Mouse (Mus musculus) heart, adult 11 months (tissue): Measurements from ENCODE around the gene St6galnac3.

Experiments
- DNase-seq: peaks from one replicate; pipeline ENCODE4 v3.0.0; 2022

The St6galnac3 gene

DNA sequence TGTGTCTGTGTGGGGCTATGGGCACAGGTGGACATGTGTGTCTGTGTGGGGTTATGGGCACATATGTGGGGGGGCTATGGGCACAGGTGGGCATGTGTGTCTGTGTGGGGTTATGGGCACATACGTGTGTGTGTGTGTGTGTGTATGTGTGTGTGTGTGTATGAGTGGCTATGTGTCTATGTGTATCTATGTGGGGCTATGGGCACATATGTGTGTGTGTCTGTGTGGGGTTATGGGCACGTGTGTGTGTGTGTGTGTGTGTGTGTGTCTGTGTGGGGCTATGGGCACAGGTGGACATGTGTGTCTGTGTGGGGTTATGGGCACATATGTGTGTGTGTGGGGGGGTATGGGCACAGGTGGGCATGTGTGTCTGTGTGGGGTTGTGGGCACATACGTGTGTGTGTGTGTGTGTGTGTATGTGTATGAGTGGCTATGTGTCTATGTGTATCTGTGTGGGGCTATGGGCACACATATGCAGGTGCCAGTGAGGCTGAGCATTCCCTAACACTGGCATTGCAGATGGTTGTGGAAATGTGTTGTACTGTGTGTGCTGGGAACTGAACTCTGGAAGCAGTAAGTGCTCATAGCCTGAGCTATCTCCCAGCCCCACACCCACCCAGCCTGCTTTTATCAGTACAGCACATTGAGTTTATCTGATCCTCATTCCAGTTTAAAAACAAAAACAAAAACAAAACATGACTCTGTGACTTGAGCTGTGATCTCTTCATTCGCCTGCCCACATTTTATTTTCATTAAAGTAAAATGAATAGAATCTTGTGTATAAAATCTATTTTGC, 8.6 kb upstream of the St6galnac3 start:
- DNase-seq = peak; percentile 75

DNA sequence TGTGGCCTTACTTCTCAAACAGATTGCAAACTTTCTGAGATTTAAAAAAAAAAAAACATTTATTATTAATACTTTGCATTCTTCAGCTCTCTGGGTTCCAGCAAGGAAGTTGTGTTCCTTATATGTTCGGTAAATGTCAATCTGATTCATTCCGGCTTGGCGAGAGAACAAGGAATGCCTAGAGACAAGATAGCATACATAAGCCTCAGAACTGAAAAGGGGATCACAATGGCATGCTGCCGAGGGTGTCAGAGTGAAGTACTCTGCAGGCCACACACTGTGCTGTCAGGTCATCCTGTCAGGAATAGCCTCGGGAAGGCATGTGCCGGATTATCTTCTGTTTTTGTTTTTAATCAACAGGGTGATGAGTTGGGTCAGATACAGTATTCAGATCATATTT, 7.8 kb upstream of the St6galnac3 start:
- DNase-seq = no peak

DNA sequence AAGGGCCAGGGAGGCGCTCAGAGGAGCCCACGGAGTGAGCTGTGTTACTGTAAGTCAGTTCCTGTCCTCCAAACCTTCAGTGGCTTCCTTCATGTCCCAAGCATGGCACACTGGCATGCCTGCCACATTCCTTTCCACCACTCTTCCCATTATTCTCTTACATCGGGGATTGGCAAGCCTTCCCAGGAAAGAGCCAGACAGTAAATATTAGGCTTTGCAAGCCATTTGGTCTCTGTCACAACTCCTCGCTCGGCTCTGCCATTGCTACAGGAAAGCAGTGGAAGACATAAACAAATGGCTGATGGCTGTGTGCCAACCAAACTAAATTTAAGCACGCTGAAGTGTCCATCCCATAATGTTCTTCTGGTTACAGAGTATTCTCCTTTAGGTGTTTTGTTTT, 7.1 kb upstream of the St6galnac3 start:
- DNase-seq = peak; percentile 72

DNA sequence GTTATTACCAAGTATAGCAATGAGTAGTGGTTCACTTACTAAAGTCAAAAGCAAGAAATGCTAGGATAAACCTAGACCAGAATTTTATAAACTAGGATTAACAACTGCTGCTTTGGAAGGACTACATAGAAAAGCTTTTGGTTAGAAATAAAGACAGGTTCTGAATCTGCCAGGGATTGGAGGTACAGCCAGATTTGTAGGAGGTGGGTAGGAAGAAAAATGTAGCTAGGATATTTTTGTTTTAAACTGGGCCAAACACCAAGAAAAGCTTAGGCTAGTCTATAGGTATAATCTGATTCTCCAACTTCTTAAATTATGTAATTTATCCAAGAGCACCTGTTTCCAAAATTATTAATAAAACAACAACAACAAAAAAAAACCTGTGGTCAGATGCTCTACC, 3.6 kb upstream of the St6galnac3 start:
- no peak for DNase-seq

DNA sequence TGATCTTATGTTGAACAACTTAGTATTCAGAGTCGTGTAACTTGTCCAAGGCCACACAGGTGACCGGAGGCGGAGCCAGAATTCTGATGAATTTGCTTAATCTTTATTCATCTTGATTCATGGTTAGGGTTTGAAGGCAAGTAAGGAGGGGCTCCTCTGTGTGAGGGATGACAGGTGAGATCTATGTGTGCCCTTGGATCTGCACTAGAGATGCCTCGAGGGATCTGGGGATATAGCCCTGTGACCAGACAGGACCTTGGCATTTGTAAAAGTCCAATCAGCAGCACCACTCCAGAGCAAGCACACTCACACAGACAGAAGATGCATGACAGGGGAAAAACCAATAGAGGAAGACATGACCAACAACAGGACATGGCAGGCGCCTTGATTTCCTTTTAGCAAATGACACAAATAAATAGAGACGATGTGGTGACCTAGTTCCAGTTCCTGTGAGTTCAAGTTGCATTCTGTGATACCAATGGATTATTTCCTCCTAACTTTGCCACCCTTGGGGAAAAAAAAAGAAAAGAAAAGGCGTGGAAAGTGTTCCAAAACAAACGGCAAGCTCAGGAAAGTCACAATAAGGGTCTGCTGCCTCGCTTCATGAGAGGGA, 1.4 kb downstream of the St6galnac3 start:
- DNase-seq = peak; percentile 53

DNA sequence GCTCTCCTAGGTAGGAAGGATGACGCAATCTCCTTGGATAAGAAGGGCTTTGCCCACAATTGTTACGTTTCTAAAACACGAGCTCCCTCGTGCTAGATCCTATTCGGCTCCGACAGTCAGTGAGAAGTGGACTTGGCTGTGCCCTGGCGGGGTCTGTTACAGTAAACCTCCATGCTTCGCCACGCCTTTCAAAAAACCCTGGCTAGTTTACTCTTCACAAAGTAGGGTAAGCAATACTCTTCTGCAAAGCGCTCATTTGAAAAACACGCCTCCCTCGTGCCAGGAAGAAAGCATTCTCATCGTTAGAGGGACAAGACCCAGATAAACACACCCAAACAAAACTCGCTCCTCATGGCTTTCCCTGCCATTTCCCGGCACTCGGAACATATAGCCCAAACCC, 3.4 kb downstream of the St6galnac3 start:
- peak; percentile 74 for DNase-seq

DNA sequence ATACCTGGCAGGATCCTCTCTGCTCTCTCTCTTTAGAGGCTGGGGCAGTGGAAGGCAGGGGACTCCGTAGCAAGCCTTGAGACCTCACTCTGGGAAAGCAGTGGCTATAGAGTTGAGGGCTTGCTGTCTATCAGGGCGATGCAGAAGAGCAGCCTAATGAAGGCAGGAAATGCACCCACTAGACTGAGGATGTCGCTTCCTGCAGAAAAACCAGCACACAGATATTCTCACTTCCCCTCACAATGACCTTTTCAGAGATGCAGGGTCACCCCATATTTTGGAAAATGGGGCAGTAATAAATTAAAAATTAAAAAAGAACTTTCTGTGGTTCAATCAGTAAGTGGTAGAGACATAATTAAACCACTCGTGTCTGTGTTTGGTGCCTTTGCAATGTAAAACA, 4.1 kb downstream of the St6galnac3 start:
- peak; percentile 74 for DNase-seq

DNA sequence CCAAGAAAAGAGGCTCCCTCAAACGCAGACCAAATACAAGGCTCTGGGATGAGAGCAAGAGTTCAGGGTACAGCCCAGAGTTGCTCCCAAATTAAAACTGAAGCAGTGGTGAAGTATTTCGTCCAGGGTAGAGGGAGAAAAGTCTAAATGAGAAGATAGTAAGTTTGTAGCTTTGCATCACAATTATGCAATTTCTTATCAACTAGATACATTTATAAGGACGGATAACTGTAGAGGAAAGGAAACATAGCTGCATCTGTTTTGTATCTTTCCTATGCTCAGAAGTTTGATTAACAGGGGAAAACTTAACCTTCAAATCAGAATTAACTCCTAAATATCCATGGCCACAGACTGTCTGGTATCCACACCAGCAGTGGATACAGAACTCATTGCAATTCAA, 4.7 kb downstream of the St6galnac3 start:
- DNase-seq = no peak

DNA sequence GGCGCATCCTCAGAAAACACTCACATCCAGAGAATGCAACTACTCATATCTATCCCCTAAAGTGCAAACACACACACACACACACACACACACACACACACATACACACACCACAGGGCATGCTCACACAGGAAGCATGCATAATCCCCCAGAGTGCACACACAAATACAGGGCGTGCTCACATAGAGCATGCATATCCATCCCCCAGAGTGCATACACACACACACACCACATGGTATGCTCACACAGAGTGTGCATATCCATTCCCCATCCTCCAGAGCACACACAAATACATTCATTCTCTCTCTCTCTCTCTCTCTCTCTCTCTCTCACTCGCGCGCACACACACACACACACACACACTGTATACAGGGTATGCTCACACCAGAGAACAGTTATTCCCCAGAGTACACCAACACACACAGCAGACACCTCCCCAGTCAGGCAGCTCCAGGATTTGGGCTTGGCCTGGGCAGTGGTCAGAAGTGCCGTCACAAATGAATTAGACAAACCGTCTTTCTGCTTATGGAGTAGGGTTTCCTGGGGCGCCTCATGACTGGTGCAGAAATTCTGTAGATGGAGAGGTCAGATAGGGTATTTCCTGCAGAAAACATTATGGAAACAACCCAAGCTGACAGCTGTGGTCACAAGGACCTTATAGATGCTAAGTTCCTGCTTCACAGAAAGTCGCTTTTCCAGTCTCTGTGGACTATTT, 5.6 kb downstream of the St6galnac3 start:
- peak; percentile 70 for DNase-seq

DNA sequence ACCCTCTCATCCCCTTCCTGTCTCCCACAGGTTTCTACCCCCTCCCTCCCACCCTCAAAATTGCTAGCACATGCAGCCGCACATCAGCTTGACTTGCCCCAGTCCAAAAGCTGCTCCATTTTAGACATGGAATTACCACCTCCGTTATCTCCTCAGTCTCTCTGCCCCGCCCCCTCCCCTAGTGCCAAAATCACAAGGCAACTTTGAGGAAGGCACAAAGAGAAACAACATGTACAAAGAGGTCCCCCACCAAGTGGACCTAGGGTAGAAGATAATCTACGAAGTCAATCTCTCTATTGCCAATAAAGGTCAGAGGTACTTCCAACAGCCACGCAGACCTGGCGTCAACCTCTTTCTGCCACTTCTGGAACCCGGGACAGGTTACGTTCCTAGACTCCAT, 6.2 kb downstream of the St6galnac3 start:
- DNase-seq = peak; percentile 80

DNA sequence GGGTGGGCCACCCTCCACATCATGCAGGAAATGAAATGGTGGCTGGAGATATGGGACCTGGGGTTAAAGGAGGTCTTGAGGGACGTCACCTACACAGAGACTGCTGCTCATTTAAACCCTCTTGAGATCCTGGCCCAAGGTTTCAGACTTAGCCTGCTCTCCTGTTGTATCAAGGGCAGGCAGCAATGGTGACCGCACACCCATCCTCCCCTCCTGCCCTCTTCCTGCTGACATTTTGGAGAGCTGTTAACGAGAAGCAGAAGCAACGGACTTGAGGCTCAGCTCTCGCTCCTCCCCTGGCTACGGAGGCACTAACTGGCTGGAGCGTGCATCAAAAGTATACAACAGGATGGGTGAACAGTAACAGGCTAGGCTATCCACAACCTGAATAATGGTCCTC, 7.2 kb downstream of the St6galnac3 start:
- peak; percentile 71 for DNase-seq

DNA sequence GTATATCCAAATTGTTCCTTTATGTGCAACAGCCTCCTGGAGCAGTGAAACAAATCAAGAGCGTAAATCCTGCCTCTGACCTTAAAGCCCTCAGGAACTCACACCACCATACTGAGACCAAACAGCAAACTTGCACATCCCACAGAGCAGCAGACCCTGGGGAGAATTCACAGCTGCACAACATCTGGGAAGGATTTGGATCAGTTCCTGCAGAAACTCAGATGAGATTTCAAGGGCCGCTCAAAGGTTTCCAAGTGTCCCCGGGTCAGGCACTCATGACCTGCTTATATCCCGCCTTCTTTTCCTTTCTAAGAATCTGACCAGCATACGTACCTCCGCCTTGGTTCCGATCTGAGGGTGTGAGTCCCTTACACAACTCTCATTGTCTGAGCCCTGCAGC, 9.3 kb downstream of the St6galnac3 start:
- DNase-seq = peak; percentile 88

DNA sequence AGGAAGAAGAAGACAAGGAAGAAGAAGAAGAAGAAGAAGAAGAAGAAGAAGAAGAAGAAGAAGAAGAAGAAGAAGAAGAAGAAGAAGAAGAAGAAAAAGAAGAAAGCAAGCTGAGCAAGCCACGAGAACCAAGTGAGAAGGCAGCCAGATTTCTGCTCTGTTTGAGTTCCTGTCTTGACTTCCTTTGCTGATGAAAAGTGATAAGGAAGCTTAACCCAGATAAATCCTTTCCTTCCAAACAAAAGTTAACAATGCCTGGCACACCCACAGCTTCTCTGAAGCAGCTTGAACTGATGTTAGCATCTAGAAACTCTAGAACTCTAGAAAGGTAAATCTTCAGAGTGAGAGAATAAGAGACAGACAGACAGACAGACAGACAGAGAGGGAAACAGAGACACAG, 14.4 kb downstream of the St6galnac3 start:
- DNase-seq = no peak

DNA sequence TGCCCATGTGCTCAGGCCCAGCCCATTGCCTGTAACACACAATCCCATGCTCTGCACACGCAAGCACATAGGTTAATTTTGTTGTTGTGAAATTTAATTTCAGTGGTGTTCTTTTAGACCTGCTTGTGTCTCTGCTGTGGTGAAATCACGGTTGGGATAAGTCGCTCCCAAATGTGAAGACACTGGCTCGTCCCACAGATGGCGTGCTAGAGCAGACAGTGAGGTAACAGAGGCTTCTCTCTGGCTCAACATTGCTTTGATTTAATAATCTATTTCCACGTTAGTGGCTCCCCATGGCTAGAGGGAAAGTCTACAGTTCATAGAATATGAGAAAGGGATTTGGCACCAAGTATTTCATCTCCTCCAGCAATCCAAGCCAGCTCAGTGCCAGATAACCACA, 17.3 kb downstream of the St6galnac3 start:
- no peak for DNase-seq

DNA sequence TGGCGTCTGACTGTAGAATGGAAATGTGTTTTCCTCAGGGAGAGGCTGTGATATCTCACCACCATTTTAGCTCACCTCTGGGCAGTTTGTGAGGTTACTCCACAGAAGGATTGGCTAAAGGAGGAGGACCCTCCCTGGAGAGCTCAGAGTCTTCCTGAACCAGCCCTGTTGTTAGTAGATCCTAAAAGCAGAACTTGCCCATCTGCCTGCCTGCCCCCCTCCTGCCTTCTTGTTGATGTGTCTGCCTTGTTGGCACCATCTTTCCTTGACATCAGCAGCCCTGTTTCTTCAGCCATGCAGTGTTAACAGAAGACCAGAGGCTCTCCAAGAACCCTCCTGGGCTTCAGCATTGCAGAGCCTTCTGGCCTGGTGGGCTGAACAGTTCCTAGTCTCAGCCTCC, 18.1 kb downstream of the St6galnac3 start:
- no peak for DNase-seq

DNA sequence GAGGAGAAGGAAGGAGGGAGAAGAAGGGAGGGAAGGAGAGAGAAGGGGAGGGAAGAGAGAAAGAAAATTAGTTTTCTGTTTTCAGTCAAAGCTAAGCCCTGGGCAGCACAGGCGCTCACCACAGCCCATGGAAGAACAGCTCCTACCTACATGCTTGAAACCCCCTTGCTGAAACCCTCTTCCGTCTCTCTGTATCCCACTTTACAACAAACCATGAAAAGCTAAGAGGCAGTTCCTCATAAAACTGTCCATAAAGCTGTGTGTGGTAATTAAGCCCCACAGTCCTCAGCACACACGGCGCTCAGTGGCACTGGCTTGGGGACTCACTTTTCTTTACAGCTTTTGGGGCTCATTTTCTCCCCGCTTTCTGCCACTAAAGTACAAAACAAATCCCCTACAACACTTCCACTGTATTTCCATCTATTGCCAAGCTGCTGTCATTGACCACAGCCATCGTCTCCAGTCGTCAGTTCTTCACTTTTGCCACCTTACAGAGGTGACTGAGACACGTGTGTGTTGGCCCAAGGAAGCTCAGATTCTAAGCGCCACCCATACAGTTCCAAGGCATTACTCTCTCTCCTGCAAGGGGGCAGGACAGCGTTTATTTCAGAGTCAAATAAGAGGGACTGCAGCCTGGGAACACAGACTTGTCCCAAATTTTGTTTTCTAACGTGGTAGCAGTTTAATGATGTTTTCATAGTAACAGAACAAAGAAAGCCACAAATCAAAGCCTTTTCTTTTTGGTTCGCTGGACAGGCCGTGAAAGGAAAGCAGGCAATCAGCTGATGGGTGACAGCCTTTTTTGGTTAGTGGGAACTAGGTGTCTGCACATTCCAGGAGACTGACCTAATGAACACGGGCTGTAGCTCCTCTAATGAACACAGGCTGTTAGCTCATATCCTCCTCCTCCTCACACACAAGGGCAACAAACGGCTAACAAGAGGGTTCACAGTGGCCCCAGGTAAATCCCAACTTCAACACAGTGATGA, 22.9 kb downstream of the St6galnac3 start:
- no peak for DNase-seq

DNA sequence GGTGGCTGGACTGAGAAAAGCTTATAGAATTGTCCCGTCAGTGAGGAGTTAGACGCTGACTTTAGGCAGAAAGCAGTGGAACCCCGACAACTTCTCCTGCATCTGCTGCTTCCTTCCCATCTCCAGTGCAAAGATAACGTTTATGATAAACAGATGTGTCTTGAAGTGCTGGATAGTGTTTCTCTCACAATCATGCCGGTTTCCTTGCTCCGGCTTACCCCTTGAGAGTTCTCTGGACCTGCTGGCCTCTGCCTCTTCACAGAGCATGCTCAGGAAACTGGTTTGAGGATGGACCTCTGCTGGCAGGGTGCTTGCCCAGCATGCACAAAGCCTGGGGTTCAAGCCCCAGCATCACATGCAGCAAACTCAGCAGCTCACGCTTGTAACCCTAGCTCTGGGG, 23.8 kb downstream of the St6galnac3 start:
- DNase-seq = no peak

DNA sequence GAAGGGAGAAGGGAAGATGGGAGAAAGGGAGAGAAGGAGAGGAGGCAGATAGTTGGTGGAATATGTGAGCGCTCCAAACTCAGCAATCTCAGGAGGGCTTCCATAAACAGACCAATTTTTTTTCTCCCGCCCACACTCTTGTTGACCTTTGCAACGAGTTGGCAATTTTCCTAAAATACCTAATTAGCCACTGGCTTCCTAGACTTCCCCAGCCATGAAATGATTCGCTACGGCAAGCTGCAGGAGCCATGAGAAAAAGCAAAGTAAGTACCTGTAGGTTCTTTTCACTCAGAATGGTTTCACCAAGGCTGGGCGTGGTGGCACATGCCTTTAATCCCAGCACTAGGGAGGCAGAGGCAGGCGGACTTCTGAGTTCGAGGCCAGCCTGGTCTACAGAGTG, 25.9 kb downstream of the St6galnac3 start:
- DNase-seq = no peak

DNA sequence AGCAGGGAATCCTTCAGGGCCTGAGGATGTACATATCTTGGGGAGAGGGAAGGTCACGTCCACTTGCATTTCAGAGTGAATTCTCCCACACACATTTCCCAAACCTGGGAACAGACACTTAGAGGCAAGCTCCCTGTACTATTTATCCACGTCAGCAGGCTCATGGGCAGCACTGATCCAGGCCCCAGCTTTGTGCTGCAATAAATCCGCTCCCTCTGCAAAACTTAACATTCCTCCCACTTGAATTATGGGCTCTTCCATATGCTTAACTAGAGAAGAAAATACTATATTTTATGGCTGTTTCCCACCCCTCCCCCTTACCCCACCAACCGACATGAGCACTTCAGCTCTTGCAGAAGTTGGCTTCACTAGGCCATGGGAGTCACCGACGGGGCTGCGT, 32.0 kb downstream of the St6galnac3 start:
- no peak for DNase-seq

DNA sequence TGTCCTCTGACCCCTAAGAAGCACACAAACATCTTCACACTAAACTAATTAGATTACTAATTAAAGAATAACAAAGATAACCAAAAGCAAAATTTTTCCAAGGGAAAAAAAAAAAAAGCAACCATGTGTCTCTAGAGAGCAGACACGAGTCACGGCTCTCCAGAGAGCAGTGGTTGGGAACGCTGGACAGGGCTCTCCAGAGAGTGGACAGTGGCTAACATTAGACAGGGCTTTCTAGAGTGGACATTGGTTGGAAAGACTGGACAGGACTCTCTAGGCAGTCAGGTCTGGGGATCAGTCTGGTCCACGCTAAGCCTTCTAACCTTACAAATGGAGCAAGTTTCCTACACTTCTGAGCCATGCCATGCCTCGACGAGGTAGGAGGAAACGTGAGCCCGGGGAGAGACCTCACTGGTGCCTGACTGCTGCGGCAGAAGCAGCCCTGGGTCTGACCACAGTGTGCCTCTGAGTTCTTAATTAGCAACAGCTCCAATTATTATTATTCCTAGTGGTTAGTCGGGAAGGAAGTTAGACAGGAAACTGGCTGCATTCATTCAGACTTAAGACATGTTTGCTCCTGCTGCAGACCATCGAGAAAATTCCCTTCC, 32.7 kb downstream of the St6galnac3 start:
- peak; percentile 84 for DNase-seq

DNA sequence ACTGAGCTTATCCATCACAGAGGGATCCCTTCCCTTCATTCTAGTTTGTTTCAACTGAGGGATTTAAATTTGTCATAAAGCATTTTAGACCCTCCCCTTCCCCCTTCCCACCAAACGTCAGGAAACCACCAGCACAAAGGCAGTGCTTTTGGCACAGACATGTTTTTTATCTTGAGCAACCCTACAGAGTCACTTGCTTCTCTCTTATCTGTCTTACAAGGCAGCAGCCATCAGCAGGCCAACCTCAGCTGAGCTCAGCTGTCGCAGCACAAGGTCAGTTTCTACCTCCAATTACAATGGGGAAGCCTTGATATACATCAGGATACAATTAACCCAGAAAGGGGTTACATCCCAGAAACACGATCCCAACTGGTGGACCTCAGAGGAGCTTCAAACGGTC, 33.4 kb downstream of the St6galnac3 start:
- DNase-seq = no peak

DNA sequence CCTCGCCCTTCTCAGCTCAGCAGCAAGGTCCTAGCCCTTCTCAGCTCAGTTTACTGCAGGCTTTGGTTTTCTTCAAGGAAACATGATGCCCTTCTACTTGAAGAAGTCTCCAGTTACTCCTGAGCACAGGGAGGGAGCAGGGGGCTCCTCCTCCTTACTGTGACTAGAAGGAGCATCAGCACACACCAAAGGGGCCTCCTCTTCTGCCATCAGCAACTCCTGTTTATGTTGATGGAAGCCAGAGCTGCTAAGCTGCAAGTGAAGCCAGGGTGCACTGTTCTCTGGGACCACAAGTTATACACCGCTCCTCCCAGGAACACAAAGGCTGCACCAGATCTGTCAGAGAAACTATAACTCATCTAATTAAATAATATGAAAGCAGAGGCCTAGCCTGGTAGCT, 34.4 kb downstream of the St6galnac3 start:
- no peak for DNase-seq
